Mouse (Mus musculus): ENCODE measurements at regions not wholly inside any gene's neighbourhood (a gene's known extent, or its start where the extent isn't known, plus 50 kb on each side); places are given as distances from the start of the nearest gene placed in this dataset.

- TF ChIP-seq MYB (IDR thresholded peaks at IDR 0.05; ENCODE audit: low read depth, low read length): no peak
- no peak for TF ChIP-seq CTCF (IDR thresholded peaks at IDR 0.05 in 2 of 3, conservative IDR thresholded peaks at IDR 0.05 in 1 of 3; ENCODE audit: control insufficient read depth in 1 of 3, insufficient read depth in 1 of 3, low read depth in 2 of 3, low read length in 3 of 3, poor library complexity in 1 of 3, severe bottlenecking in 1 of 3)
- no peak for TF ChIP-seq KAT2A (conservative IDR thresholded peaks at IDR 0.05; ENCODE audit: low read depth, low read length)
- TF ChIP-seq ZKSCAN1 (IDR thresholded peaks at IDR 0.05; ENCODE audit: low read depth, low read length): no peak
- TF ChIP-seq EP300 (IDR thresholded peaks at IDR 0.05; ENCODE audit: low read depth in 1 of 2, low read length in 2 of 2): no peak
Measured at GRCm38 (mm10) chr6:35592234-35592633, 52.5 kb upstream of the Mtpn start.

All from MEL (cell line).